Mouse (Mus musculus) T-helper 1 cell (primary cell): ENCODE data around the gene Zdhhc8.
"Not testable (repeated sequence)": the region's sequence is repeated elsewhere in the genome, so short reads cannot be mapped to it uniquely, and the experiment has no call there.

Experiments used
- in situ Hi-C: fragments of 300-600 bp; cut with MboI, MseI; formaldehyde crosslinking; loops from one replicate; pipeline ENCODE4 v1.15.1; 2025; ENCODE audit warnings: high pct_unique_total_duplicates

Zdhhc8 gene

GRCm38 (mm10) chr16:18198365-18199098 is 36.4 kb downstream of the Zdhhc8 start:
- in situ Hi-C loops = no loop called here

GRCm38 (mm10) chr16:18197881-18198280 is 37.1 kb downstream of the Zdhhc8 start:
- in situ Hi-C loops = no loop called here

DNA sequence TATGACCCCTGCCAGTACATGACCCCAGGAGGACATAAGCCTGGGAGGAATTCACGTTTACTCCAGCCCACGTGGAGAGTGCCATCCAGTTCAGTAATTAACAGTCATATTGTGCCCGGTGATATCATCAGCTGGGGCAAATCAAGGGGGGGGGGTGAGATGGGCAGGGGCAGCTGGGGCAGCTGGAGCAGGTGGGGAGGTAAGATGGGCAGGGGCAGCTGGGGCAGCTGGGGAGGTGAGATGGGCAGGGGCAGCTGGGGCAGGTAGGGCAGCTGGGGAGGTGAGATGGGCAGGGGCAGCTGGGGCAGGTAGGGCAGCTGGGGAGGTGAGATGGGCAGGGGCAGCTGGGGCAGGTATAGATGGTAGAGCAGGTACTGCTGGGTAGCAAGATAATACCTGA is 39.4 kb downstream of the Zdhhc8 start:
- in situ Hi-C loops = not testable (repeated sequence)

- in situ Hi-C loops = no loop called here
Measured at GRCm38 (mm10) chr16:18195068-18195467, 39.9 kb downstream of the Zdhhc8 start.

GRCm38 (mm10) chr16:18194208-18194985 is 40.5 kb downstream of the Zdhhc8 start:
- in situ Hi-C loops = no loop called here

- in situ Hi-C loops = no loop called here
Measured at GRCm38 (mm10) chr16:18191006-18191405, 43.9 kb downstream of the Zdhhc8 start.

DNA sequence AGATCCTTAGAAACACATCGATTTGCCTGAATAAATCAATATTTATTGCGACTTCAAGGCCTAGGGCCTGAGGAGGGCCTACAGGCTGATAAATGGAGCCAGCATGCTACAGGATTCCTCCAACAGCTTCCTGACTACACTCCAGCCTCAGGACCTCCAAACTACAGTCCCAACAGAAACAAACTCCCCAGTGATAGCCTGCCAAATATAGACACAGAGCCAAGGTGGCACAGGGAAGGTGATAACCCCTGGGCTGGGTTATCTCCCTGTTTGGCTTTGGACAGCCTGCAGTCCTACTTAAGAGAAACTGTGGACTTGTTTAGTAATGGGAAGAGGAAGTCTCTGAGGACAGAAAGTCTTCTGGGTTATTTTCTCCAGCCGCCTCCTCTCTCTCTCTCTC is 47.7 kb downstream of the Zdhhc8 start:
- in situ Hi-C loops = no loop called here

DNA sequence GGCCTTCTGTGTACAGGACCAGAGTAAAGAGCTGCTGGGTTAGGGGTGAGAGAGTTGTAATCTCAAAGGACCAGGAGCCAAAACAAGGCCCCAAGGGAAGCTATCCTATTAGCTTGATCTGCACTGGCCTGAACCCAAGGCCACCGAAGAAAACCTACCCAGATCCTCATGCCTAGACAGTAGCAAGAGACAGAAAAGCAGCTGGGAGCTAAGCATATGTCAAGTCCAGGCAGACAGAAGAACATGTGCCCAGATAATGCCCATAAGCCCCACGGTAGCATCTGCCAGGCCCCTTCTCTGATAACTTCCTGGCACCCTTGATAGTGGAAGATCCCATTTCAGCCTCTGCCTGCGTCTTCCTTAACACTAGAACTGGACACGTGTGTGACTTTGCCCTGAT is 48.1 kb downstream of the Zdhhc8 start:
- in situ Hi-C loops = no loop called here

DNA sequence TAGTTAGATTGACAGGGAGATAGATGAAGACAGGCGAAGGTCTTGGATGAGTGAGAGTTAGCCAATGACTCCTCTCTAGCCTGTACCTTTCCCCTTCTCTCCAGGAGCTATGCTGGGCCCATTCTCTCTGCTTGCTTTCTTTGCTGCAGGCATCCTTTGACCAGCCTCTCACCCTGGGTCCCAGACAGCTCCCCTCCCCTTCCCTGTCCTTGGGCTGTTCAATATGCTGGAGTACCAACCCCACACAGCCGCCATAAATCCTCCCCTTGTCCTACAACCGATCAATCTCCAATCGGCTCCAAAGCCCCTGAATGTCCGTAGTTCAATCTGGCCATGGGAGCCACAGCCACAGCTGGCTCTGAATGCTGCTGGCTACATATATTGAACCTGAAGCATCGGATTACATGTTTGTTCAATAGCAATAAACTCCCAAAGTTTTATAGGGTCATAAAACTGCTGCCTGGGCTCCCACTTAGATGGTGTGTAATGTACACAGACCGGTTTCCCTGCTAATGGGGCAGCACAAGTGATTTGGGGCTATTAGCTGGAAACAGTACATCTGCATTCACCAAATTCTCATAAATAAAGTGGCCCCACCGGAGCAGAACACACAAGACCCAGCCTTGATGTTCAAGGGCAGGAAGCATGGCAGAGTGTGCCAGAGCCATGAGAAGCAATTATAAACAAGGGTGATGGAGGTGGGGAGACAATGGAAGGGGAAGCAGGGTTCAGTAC is 49.1 kb downstream of the Zdhhc8 start:
- in situ Hi-C loops = no loop called here

- in situ Hi-C loops = no loop called here
Measured at GRCm38 (mm10) chr16:18182766-18183165, 52.2 kb downstream of the Zdhhc8 start.

GRCm38 (mm10) chr16:18181398-18181797 is 53.5 kb downstream of the Zdhhc8 start:
- in situ Hi-C loops = no loop called here

GRCm38 (mm10) chr16:18179591-18179990 is 55.3 kb downstream of the Zdhhc8 start:
- in situ Hi-C loops = no loop called here

DNA sequence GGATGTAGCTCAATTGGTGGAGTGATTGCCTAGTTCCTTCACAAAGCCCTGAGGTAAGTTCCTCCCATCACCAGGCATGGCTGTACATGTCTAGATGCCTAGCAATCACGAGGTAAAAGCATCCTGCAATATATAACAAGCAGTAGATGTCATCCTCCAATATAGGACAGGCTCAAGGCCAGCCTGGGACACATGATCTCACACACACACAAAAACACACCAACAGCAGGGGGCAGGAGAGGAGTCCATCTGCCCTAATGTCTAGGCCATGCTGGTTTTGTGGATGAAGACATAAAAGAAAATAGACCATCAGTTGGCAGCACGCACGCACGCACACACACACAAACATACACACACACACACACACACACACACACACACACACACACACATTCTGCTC is 58.2 kb downstream of the Zdhhc8 start:
- in situ Hi-C loops = no loop called here

DNA sequence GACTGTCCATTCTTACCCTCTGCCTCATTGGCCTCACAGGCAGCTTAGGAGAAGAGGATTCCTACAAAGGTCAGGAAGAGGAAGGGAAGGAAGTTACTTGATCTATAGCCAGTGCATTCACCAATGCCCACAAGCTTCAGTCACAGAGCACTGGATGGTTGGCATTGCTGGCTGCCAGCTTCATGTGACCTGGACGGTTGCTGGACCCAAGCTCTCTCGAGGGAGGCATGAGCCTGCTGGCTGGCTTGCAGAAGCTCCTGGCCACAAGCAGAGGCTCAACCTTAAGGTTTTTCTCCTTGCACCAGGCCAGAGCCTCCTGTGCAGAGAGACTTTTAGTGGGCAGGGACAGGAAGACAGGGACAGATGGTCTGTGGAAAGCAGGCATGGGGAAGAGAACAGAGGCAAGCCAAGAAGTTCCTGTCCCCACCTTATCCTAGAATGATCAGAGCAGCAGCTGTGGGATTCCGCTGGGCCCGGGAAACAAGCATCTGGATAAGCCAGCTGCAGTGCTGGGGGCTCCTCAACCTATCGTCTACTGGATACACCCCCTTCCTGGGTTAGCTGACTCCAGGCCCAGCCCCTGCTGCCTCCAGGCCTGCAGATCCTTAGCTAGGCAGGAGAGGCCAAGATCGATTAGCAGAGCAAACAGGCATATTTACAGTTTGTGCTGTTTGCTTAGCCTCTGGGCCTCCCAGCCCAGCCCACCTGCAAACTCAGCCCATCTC is 59.0 kb downstream of the Zdhhc8 start:
- in situ Hi-C loops = no loop called here

GRCm38 (mm10) chr16:18173788-18174187 is 61.1 kb downstream of the Zdhhc8 start:
- in situ Hi-C loops = loop anchor here (5.0 kb wide), 1 partner anchor 51 kb away; no protein-coding TSS in a partner anchor

DNA sequence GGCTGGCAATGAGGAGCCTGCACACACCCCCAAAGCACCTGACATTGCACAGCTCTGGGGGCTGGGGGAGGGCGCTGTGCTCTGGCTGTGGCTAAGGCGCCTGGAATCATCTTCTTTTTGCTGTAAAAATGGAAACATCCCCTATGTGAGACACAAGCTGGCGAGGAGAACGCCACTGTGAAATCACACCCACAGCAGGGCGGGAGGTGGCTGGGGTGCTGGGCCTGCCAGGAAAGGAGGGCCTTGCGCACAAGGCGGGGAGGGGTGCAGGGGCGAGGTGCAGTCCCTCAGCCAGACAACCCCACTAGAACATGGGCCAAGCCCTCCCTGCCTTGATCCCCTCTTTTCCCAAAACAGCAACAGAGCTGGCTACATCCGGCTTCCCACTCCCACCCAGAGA is 61.7 kb downstream of the Zdhhc8 start:
- in situ Hi-C loops = loop anchor here (5.0 kb wide), 1 partner anchor 51 kb away; no protein-coding TSS in a partner anchor

DNA sequence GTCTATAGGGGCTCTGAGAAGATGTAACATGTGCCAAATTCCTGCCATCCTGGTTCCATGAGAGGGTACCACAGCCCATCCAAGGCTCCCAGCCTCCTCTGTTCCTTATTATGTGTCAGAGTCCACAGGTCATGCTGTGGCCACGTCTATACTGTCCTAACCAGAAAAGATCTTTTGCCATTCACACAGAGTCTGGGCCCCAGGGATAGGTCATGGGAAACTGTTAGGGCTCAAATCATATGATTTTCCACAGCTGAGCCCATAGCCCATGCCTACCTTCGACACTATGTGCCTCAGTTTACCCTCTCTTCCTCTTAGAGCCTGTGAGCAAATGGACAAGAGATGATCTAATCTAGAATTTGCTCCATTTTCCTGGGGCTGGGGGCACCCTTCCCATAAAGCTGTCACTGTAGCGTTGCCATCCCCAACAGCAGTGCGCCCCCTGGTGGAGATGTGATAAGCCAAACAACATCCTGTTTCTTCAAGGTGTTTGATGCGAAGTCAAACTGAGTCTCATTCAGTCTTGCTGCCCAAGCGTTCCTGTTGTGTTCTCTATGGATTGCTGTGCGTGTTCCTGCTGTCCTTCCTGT is 62.6 kb downstream of the Zdhhc8 start:
- in situ Hi-C loops = loop anchor here (5.0 kb wide), 1 partner anchor 50 kb away; no protein-coding TSS in a partner anchor
